Mouse (Mus musculus) cortical plate, adult 2 months (tissue): ENCODE data around the gene Acer3. TPM values are rescaled to one million over a fixed set of nuclear protein-coding genes. Genes with fewer than 3 reads are reported as not detected.

ENCODE experiments used
- H3K27ac ChIP-seq: fragments of 200-500 bp; 2 replicates; pipeline ENCODE4 v1.5.1; 2012; ENCODE audit warnings: low read length, control low read depth, inconsistent platforms; ENCODE audit not compliant: insufficient read depth
- H3K4me1 ChIP-seq: fragments of 200-500 bp; 2 replicates; pipeline ENCODE4 v1.6.1; 2011; ENCODE audit warnings: low read length; ENCODE audit not compliant: control insufficient read depth, insufficient read depth
- H3K4me3 ChIP-seq: fragments of 200-500 bp; 2 replicates; pipeline ENCODE4 v1.5.1; 2011; ENCODE audit warnings: mild to moderate bottlenecking, low read length, control low read depth; ENCODE audit not compliant: insufficient read depth
- CTCF ChIP-seq: fragments of 200-500 bp; IDR thresholded peaks from 2 replicates; pipeline ENCODE4 v1.5.1; 2011; ENCODE audit warnings: mild to moderate bottlenecking, control low read depth, low read length; ENCODE audit not compliant: insufficient read depth; ENCODE audit errors: extremely low read depth
- POLR2A ChIP-seq: fragments of 200-500 bp; IDR thresholded peaks from 2 replicates; pipeline ENCODE4 v1.6.1; 2011; ENCODE audit warnings: mild to moderate bottlenecking, low read length, control low read depth; ENCODE audit not compliant: insufficient read depth; ENCODE audit errors: extremely low read depth
- polyA plus RNA-seq: library from polyadenylated mRNA; depleted of rRNA; stranded (reverse); fragments of >200 nt; gene quantifications from 2 replicates; pipeline ENCODE4 v1.2.3, GENCODE M21; 2012

Acer3 gene
- polyA plus RNA-seq, 1 experiment: 10.3 TPM

DNA sequence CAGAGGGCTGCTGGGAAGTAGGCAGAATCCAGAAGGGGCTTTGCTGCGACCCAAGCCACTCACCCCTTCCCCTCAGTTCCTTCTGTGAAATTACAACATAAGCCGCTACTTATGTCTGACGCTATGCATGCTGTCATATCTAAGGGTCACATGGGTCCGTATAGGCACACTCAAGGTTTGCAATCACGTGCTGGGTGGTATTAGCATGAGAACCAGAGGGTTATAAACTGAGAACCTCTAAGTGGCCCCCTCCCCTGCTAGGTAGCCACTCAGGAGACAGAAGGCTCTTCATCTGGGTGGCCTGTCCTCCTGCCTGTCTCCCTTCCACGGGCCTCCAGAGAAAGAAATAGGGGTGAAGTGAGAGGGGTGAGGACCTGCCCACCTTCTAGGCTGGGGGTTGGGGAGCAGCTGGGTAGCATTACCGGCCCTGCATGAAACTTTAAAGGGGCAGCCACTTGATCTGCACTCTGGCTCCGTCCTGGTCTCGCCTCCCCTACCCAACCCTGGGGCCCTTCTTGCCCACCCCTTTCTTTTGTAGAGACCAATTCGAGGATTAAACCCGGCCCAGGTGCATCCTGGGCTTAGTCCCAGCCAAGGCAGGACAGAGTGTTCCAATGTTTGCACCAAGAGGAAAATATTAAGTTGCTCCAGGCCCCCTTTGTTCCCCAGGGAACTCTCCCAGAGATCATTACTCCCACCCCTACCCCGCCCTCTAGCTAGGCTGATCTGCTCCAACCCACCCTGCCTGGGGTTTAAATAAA is 33.3 kb upstream of the Acer3 start:
- TF ChIP-seq CTCF: no peak
- Histone ChIP-seq H3K4me1 (no peaks in the 10 kb centered on the region), H3K4me3 (no peak overlapping the region), H3K27ac (no peak overlapping the region)

GRCm38 (mm10) chr7:98353616-98354015 is 32.6 kb upstream of the Acer3 start:
- Histone ChIP-seq H3K27ac (no peak overlapping the region), H3K4me1 (no peaks in the 10 kb centered on the region), H3K4me3 (no peak overlapping the region)
- TF ChIP-seq CTCF (no peak), POLR2A (no peak)

GRCm38 (mm10) chr7:98351523-98351922 is 30.5 kb upstream of the Acer3 start:
- Histone ChIP-seq H3K4me1 (no peaks in the 10 kb centered on the region), H3K4me3 (no peak overlapping the region), H3K27ac (no peak overlapping the region)
- TF ChIP-seq POLR2A: no peak
- no peak for TF ChIP-seq CTCF

- Histone ChIP-seq H3K27ac (no peak overlapping the region), H3K4me3 (no peak overlapping the region), H3K4me1 (no peaks in the 10 kb centered on the region)
- TF ChIP-seq POLR2A (no peak), CTCF (no peak)
Observed at GRCm38 (mm10) chr7:98349821-98350220, 28.8 kb upstream of the Acer3 start.

- Histone ChIP-seq H3K27ac (no peak overlapping the region), H3K4me3 (no peak overlapping the region), H3K4me1 (no peaks in the 10 kb centered on the region)
- TF ChIP-seq CTCF: peak; percentile 91
- TF ChIP-seq POLR2A: no peak
Observed at GRCm38 (mm10) chr7:98349096-98349495, 28.1 kb upstream of the Acer3 start.

GRCm38 (mm10) chr7:98348043-98348442 is 27.0 kb upstream of the Acer3 start:
- no peaks in the 10 kb centered on the region for H3K4me1 ChIP-seq
- TF ChIP-seq POLR2A (no peak), CTCF (peak; percentile 73)
- H3K4me3 ChIP-seq: no peak overlapping the region
- no peak overlapping the region for H3K27ac ChIP-seq

- H3K4me1 ChIP-seq: no peaks in the 10 kb centered on the region
- no peak overlapping the region for H3K27ac ChIP-seq
- no peak overlapping the region for H3K4me3 ChIP-seq
- TF ChIP-seq POLR2A (no peak), CTCF (no peak)
Observed at GRCm38 (mm10) chr7:98347471-98347870, 26.5 kb upstream of the Acer3 start.

DNA sequence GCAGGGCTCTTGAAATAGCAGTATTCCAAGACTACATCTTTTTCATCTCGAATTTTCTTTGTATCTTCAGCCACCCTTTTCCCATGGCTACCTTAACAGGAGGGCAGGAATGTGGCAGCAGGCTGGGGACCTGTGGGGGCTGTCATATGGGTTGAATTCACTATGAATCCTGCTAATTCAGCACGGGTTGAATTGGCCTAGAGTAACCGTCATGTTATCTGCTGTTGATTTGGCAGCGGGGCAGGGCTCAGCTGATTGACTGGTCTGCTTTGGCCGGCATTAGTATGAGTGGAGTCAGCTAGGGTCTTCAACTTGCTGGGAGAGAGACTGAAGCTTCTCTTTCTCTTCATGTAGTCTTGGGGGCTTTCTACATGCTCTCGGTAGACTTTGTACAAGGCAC is 24.0 kb upstream of the Acer3 start:
- no peak for TF ChIP-seq POLR2A
- TF ChIP-seq CTCF: no peak
- Histone ChIP-seq H3K27ac (no peak overlapping the region), H3K4me3 (no peak overlapping the region), H3K4me1 (no peaks in the 10 kb centered on the region)

DNA sequence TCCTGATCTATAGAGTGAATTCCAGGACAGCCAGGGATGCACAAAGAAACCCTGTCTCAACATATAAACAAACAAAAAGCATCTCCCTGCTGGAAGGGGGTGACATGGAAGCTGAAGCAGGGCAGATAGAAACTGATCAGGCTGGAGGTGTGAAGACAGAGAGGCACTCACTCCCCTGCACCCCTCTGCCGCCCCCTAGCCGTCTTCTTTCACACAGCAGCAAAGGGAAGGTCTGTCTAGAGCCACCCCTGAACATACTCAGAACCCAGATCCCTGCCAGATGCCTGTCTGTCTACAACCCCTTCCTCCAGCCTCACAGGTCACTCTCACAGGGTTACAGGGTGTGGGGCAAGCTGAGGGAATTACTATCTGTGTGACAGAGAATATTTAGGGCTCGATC is 23.4 kb upstream of the Acer3 start:
- Histone ChIP-seq H3K27ac (no peak overlapping the region), H3K4me1 (no peaks in the 10 kb centered on the region), H3K4me3 (no peak overlapping the region)
- TF ChIP-seq POLR2A (no peak), CTCF (peak; percentile 49)

DNA sequence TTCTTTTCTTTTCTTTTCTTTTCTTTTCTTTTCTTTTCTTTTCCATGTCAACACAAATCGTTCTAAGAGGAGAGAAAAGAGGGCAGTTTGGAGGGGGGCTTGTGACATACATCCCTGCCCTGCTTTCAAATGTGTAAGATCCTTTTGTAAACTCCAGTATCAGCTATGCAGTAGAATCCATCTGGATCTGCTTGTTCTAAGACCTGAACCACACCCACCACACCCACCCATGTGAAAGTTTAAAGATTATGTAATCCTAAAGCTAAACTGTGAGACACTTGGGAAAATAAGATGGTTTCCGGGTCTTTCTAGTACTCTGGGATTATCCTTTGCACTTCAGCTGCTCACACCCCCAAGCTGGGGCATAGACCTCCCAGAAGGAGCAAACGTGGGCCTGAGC is 21.2 kb upstream of the Acer3 start:
- Histone ChIP-seq H3K27ac (no peak overlapping the region), H3K4me3 (no peak overlapping the region)
- TF ChIP-seq POLR2A (no peak), CTCF (no peak)

More for the DNA sequence above, 21.2 kb upstream of the Acer3 start:
- no peaks in the 10 kb centered on the region for H3K4me1 ChIP-seq
